Mouse (Mus musculus) heart, embryonic 12.5 days (tissue): ENCODE measurements at regions not wholly inside any gene's neighbourhood (a gene's known extent, or its start where the extent isn't known, plus 50 kb on each side); places are given as distances from the start of the nearest gene placed in this dataset.

Experiments
- ATAC-seq: fragments of 200-750 bp; cut with Nextera tagmentation; 2 replicates; pipeline ENCODE4 v1.8.0; 2017; ENCODE audit warnings: moderate TSS enrichment, moderate library complexity; ENCODE audit not compliant: insufficient number of reproducible peaks, low FRiP score
- H3K27ac ChIP-seq: fragments of 300-500 bp; sonication (generic); 2 replicates; pipeline ENCODE4 v1.5.1; 2016; ENCODE audit warnings: mild to moderate bottlenecking, moderate library complexity; ENCODE audit not compliant: poor library complexity, severe bottlenecking
- H3K27me3 ChIP-seq: fragments of 300-500 bp; sonication (generic); replicated peaks from 2 replicates; pipeline ENCODE4 v1.6.1; 2016; ENCODE audit warnings: mild to moderate bottlenecking, moderate library complexity
- H3K36me3 ChIP-seq: fragments of 300-500 bp; sonication (generic); 2 replicates; pipeline ENCODE4 v1.6.1; 2016; ENCODE audit warnings: mild to moderate bottlenecking, moderate library complexity
- H3K4me1 ChIP-seq: fragments of 300-500 bp; sonication (generic); replicated peaks from 2 replicates; pipeline ENCODE4 v1.6.1; 2016; ENCODE audit warnings: mild to moderate bottlenecking
- H3K4me2 ChIP-seq: fragments of 300-500 bp; sonication (generic); 2 replicates; pipeline ENCODE4 v1.6.1; 2016; ENCODE audit warnings: mild to moderate bottlenecking, moderate library complexity
- H3K4me3 ChIP-seq: fragments of 300-500 bp; sonication (generic); 2 replicates; pipeline ENCODE4 v1.5.1; 2016; ENCODE audit warnings: mild to moderate bottlenecking
- H3K9ac ChIP-seq: fragments of 300-500 bp; sonication (generic); 2 replicates; pipeline ENCODE4 v1.6.1; 2016; ENCODE audit warnings: mild to moderate bottlenecking, moderate library complexity
- H3K9me3 ChIP-seq: fragments of 300-500 bp; sonication (generic); replicated peaks from 2 replicates; pipeline ENCODE4 v1.6.1; 2016; ENCODE audit warnings: mild to moderate bottlenecking, moderate library complexity
- WGBS: fragments of 180-500 bp; shearing (Covaris S2); methylation state at CpG from one replicate; pipeline ENCODE4 v1.1.7; 2016; 5-methylcytosine and 5-hydroxymethylcytosine counted together

GRCm38 (mm10) chr13:78577497-78577896, 377.9 kb upstream of the Nr2f1 start:
- 85% methylated on average over 1 of the region's 1 CpGs for WGBS

GRCm38 (mm10) chr13:78576300-78577296, 377.0 kb upstream of the Nr2f1 start:
- ATAC-seq = no peak
- Histone ChIP-seq H3K9me3 (no peaks in the 10 kb centered on the region), H3K36me3 (no peaks in the 10 kb centered on the region), H3K27ac (no peak overlapping the region), H3K4me1 (no peaks in the 10 kb centered on the region), H3K27me3 (no peaks in the 10 kb centered on the region), H3K4me2 (no peak overlapping the region), H3K9ac (no peak overlapping the region), H3K4me3 (no peak overlapping the region)
- 60% methylated on average over 9 of the region's 9 CpGs for WGBS

More at GRCm38 (mm10) chr13:78577497-78577896, 377.9 kb upstream of the Nr2f1 start:
- Histone ChIP-seq H3K27me3 (no peaks in the 10 kb centered on the region), H3K4me2 (no peak overlapping the region), H3K36me3 (no peaks in the 10 kb centered on the region), H3K4me1 (no peaks in the 10 kb centered on the region), H3K27ac (no peak overlapping the region), H3K9ac (no peak overlapping the region), H3K4me3 (no peak overlapping the region), H3K9me3 (no peaks in the 10 kb centered on the region)
- ATAC-seq = no peak

GRCm38 (mm10) chr13:78571093-78571492, 371.5 kb upstream of the Nr2f1 start:
- no peak overlapping the region for H3K9ac ChIP-seq
- no peaks in the 10 kb centered on the region for H3K9me3 ChIP-seq
- H3K4me2 ChIP-seq = no peak overlapping the region
- H3K36me3 ChIP-seq = no peaks in the 10 kb centered on the region
- 47% methylated on average over 2 of the region's 2 CpGs for WGBS
- H3K27ac ChIP-seq = no peak overlapping the region
- H3K4me1 ChIP-seq = no peaks in the 10 kb centered on the region
- no peak overlapping the region for H3K4me3 ChIP-seq
- no peak for ATAC-seq
- H3K27me3 ChIP-seq = no peaks in the 10 kb centered on the region

GRCm38 (mm10) chr13:78524446-78524937, 324.9 kb upstream of the Nr2f1 start:
- no peaks in the 10 kb centered on the region for H3K27me3 ChIP-seq
- no peaks in the 10 kb centered on the region for H3K4me1 ChIP-seq
- no peak for ATAC-seq
- WGBS = 66% methylated on average over 2 of the region's 2 CpGs
- H3K4me3 ChIP-seq = no peak overlapping the region
- no peak overlapping the region for H3K4me2 ChIP-seq
- no peaks in the 10 kb centered on the region for H3K9me3 ChIP-seq
- H3K9ac ChIP-seq = no peak overlapping the region
- H3K27ac ChIP-seq = no peak overlapping the region
- H3K36me3 ChIP-seq = no peaks in the 10 kb centered on the region

- H3K9ac ChIP-seq = no peak overlapping the region
- H3K4me1 ChIP-seq = no peaks in the 10 kb centered on the region
- no peak overlapping the region for H3K27ac ChIP-seq
- WGBS = 82% methylated on average over 1 of the region's 1 CpGs
- H3K4me2 ChIP-seq = no peak overlapping the region
- H3K27me3 ChIP-seq = no peaks in the 10 kb centered on the region
- no peak for ATAC-seq
- H3K4me3 ChIP-seq = no peak overlapping the region
- no peaks in the 10 kb centered on the region for H3K9me3 ChIP-seq
- H3K36me3 ChIP-seq = no peaks in the 10 kb centered on the region
Observed at GRCm38 (mm10) chr13:78520771-78521170, 321.2 kb upstream of the Nr2f1 start.

GRCm38 (mm10) chr13:78520186-78520585, 320.6 kb upstream of the Nr2f1 start:
- Histone ChIP-seq H3K9me3 (no peaks in the 10 kb centered on the region), H3K4me2 (no peak overlapping the region), H3K9ac (no peak overlapping the region), H3K4me3 (no peak overlapping the region), H3K4me1 (no peaks in the 10 kb centered on the region), H3K27ac (no peak overlapping the region), H3K36me3 (no peaks in the 10 kb centered on the region), H3K27me3 (no peaks in the 10 kb centered on the region)
- ATAC-seq = no peak
- WGBS = 79% methylated on average over 3 of the region's 3 CpGs

GRCm38 (mm10) chr13:78500551-78500950, 301.0 kb upstream of the Nr2f1 start:
- Histone ChIP-seq H3K36me3 (no peaks in the 10 kb centered on the region), H3K4me3 (no peak overlapping the region), H3K4me2 (no peak overlapping the region), H3K27me3 (no peaks in the 10 kb centered on the region), H3K27ac (no peak overlapping the region), H3K9me3 (no peaks in the 10 kb centered on the region), H3K9ac (no peak overlapping the region), H3K4me1 (no peaks in the 10 kb centered on the region)
- 85% methylated on average over 7 of the region's 7 CpGs for whole genome bisulfite sequencing
- no peak for ATAC-seq

- WGBS = 50% methylated on average over 2 of the region's 2 CpGs
- no peak overlapping the region for H3K4me2 ChIP-seq
- no peaks in the 10 kb centered on the region for H3K27me3 ChIP-seq
- H3K27ac ChIP-seq = peak overlapping the region; percentile 21; the same call in 1 of the 2 replicates
- no peaks in the 10 kb centered on the region for H3K9me3 ChIP-seq
- no peaks in the 10 kb centered on the region for H3K36me3 ChIP-seq
- 0 out of 2 replicates have a peak, but pooled peaks cover 4% of the 10 kb centered on the region for H3K4me1 ChIP-seq
- H3K9ac ChIP-seq = no peak overlapping the region
- H3K4me3 ChIP-seq = no peak overlapping the region
- ATAC-seq = no peak
Observed at GRCm38 (mm10) chr13:78483760-78484357, 284.3 kb upstream of the Nr2f1 start.

GRCm38 (mm10) chr13:78482929-78483759, 283.6 kb upstream of the Nr2f1 start:
- Histone ChIP-seq H3K27me3 (no peaks in the 10 kb centered on the region), H3K36me3 (no peaks in the 10 kb centered on the region), H3K4me2 (peak overlapping the region; percentile 13; the same call in 1 of the 2 replicates), H3K9me3 (no peaks in the 10 kb centered on the region), H3K4me3 (no peak overlapping the region), H3K4me1 (0 out of 2 replicates have a peak, but pooled peaks cover 4% of the 10 kb centered on the region), H3K9ac (no peak overlapping the region), H3K27ac (peak overlapping the region; percentile 21; the same call in 1 of the 2 replicates)
- WGBS = 37% methylated on average over 9 of the region's 9 CpGs
- peak; percentile 92 for ATAC-seq

GRCm38 (mm10) chr13:78451333-78452070, 251.9 kb upstream of the Nr2f1 start:
- H3K4me1 ChIP-seq = 0 out of 2 replicates have a peak, but pooled peaks cover 3% of the 10 kb centered on the region
- WGBS = 80% methylated on average over 2 of the region's 2 CpGs

More at GRCm38 (mm10) chr13:78451333-78452070, 251.9 kb upstream of the Nr2f1 start:
- no peaks in the 10 kb centered on the region for H3K27me3 ChIP-seq
- no peaks in the 10 kb centered on the region for H3K36me3 ChIP-seq
- no peak overlapping the region for H3K4me2 ChIP-seq
- no peak for ATAC-seq
- H3K4me3 ChIP-seq = no peak overlapping the region
- no peak overlapping the region for H3K27ac ChIP-seq
- H3K9me3 ChIP-seq = no peaks in the 10 kb centered on the region
- H3K9ac ChIP-seq = no peak overlapping the region
